Mouse (Mus musculus): ENCODE results near the gene Gm10837.

DNA sequence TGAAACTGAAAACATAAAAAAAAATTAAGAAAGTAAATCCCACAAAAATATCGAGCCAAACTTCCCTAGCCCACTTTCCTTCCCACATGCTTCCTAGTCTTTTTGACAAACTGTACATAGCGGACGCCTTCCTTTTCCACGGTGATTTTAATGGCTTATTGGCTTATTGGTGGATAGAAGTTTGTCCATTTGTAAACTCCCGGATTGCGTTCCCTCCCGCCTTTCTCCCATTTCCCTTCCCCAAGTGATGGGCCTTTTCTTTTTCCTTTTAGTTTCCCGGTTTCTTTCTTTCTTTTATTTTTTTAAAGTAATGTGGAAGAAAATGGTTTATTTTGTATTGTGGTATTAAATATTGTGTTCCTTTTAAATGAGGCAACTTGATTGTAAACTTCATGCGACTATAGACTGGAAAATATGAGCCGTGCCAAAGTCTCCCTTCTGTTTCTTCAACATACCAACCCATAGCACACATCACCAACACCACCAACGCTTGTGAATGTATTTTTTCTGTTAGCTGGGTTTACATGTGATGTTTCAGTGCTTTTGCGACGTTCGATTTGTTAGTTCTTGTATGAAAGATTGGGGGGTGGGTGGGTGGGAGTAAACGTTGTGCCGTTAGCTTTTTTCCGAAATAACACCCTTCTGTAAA is 10.8 kb upstream of the Gm10837 start:
- TF ChIP-seq CTCF (IDR thresholded peaks at IDR 0.05; ENCODE audit: low read depth), result no peak
- no peak for TF ChIP-seq EP300 (optimal IDR thresholded peaks at IDR 0.05)
